Mouse (Mus musculus): ENCODE data around the gene Cxcr1.
A peak's percentile ranks its signal among the peaks of the same experiment; 100 is the strongest.

Cxcr1 gene

GRCm38 (mm10) chr1:74194445-74194844 is at the start of gene Cxcr1:
Cxcr1 (minus strand) TSS chr1:74194631.
- DNase-seq, result no peak

- DNase-seq, result no peak
Measured at GRCm38 (mm10) chr1:74240832-74241231, 46.4 kb upstream of the Cxcr1 start.

- no peak for DNase-seq
Measured at GRCm38 (mm10) chr1:74240311-74240710, 45.9 kb upstream of the Cxcr1 start.

- DNase-seq, result no peak
Measured at GRCm38 (mm10) chr1:74239618-74240017, 45.2 kb upstream of the Cxcr1 start.

- no peak for DNase-seq
Measured at GRCm38 (mm10) chr1:74239162-74239561, 44.7 kb upstream of the Cxcr1 start.

- no peak for DNase-seq
Measured at GRCm38 (mm10) chr1:74238136-74238535, 43.7 kb upstream of the Cxcr1 start.

- no peak for DNase-seq
Measured at GRCm38 (mm10) chr1:74237671-74238070, 43.2 kb upstream of the Cxcr1 start.

- DNase-seq, result no peak
Measured at GRCm38 (mm10) chr1:74236590-74237317, 42.3 kb upstream of the Cxcr1 start.

GRCm38 (mm10) chr1:74235938-74236589 is 41.6 kb upstream of the Cxcr1 start, which contains the start of gene Arpc2:
Arpc2 (plus strand) TSS chr1:74236084.
- peak; percentile 96 for DNase-seq

- DNase-seq, result no peak
Measured at GRCm38 (mm10) chr1:74230992-74231391, 36.6 kb upstream of the Cxcr1 start.

- DNase-seq, result no peak
Measured at GRCm38 (mm10) chr1:74229942-74230341, 35.5 kb upstream of the Cxcr1 start.

GRCm38 (mm10) chr1:74227317-74227716 is 32.9 kb upstream of the Cxcr1 start:
- no peak for DNase-seq

- DNase-seq, result no peak
Measured at GRCm38 (mm10) chr1:74219922-74220321, 25.5 kb upstream of the Cxcr1 start.

GRCm38 (mm10) chr1:74208941-74209340 is 14.5 kb upstream of the Cxcr1 start:
- DNase-seq, result no peak

- peak; percentile 6 for DNase-seq
Measured at GRCm38 (mm10) chr1:74207906-74208305, 13.5 kb upstream of the Cxcr1 start.

- DNase-seq, result no peak
Measured at GRCm38 (mm10) chr1:74206642-74207041, 12.2 kb upstream of the Cxcr1 start.

- DNase-seq, result peak; percentile 33
Measured at GRCm38 (mm10) chr1:74205881-74206280, 11.4 kb upstream of the Cxcr1 start.

GRCm38 (mm10) chr1:74203457-74203856 is 9.0 kb upstream of the Cxcr1 start:
- no peak for DNase-seq

GRCm38 (mm10) chr1:74201048-74201844 is 6.8 kb upstream of the Cxcr1 start:
- no peak for DNase-seq

- DNase-seq, result no peak
Measured at GRCm38 (mm10) chr1:74199046-74199445, 4.6 kb upstream of the Cxcr1 start.

GRCm38 (mm10) chr1:74197726-74198470 is 3.5 kb upstream of the Cxcr1 start:
- no peak for DNase-seq

GRCm38 (mm10) chr1:74196621-74197419 is 2.4 kb upstream of the Cxcr1 start:
- DNase-seq, result no peak
